Mouse (Mus musculus): ENCODE measurements around the gene Tmem63b. TPM values are rescaled to one million over a fixed set of nuclear protein-coding genes. Genes with fewer than 3 reads are reported as not detected.
"Not testable (repeated sequence)": the region's sequence is repeated elsewhere in the genome, so short reads cannot be mapped to it uniquely, and the experiment has no call there.

Tmem63b gene
- polyA plus RNA-seq, 1 experiment from 2014 or later, result 34.2 TPM

DNA sequence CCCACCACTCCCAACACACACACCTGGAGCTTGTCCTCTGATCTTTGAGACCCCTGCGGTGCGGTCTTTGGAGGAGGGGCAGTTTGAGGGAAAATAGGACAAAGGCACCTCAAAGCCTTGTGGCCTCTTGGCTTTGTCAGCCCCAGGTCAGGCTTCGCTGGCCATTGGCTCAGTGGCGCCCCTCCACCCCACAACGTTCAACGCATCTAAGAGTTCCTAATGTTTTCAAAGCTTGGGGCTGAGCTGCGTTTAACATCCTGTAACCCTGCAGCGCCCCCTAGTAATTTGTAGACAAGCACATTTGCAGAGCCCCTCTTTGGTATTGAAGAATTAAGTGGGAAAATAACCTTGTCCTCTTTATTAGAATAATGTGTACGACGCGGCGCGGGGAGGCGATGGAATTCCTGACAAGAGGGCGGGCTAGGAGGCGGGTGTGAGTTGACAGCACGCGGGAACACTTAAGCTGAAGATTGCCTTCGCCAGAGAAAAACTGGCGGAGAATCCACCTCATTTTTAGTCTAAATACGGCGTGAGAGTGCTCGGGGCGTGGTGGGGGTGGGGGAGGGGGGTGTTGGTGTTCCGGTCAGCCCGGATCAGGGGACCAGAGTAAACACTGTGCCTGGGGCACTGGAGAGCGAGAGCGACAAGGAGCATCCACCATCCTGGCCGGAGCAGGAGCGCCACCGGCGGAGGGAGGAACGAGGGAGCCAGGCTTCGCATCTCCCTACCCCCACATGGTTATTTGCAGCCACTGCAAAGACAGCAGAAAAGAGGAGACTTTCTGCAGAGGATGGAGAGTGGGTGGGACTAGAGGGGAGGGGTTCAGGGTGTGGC is 56.6 kb downstream of the Tmem63b start:
- H3K27ac ChIP-seq, result peak overlapping the region; percentile 66
- ATAC-seq, result peak; percentile 62
- peak overlapping the region; percentile 38 for H3K4me3 ChIP-seq (replicated peaks)
- no peaks in the 10 kb centered on the region for H3K27me3 ChIP-seq (replicated peaks)
- H3K36me3 ChIP-seq, result no peaks in the 10 kb centered on the region
- no peaks in the 10 kb centered on the region for H3K9me3 ChIP-seq
- H3K4me1 ChIP-seq (replicated peaks), result peaks cover 32% of the 10 kb centered on the region
- H3K9ac ChIP-seq, result peak overlapping the region; percentile 46
- H3K4me2 ChIP-seq (replicated peaks), result peak overlapping the region; percentile 86
- WGBS, result 3% methylated on average over 33 of the region's 34 CpGs

- H3K27me3 ChIP-seq (replicated peaks), result no peaks in the 10 kb centered on the region
- H3K4me3 ChIP-seq (replicated peaks), result peak overlapping the region; percentile 38; the same call in 1 of the 2 replicates
- 44% methylated on average over 13 of the region's 13 CpGs for WGBS
- peak; percentile 34 for ATAC-seq
- H3K36me3 ChIP-seq, result no peaks in the 10 kb centered on the region
- no peak overlapping the region for H3K9ac ChIP-seq
- H3K4me2 ChIP-seq (replicated peaks), result peak overlapping the region; percentile 86
- H3K27ac ChIP-seq, result peak overlapping the region; percentile 66
- H3K4me1 ChIP-seq (replicated peaks), result peaks cover 32% of the 10 kb centered on the region
- no peaks in the 10 kb centered on the region for H3K9me3 ChIP-seq
These were observed 57.5 kb downstream of the Tmem63b start for GRCm38 (mm10) chr17:45628885-45629855.

DNA sequence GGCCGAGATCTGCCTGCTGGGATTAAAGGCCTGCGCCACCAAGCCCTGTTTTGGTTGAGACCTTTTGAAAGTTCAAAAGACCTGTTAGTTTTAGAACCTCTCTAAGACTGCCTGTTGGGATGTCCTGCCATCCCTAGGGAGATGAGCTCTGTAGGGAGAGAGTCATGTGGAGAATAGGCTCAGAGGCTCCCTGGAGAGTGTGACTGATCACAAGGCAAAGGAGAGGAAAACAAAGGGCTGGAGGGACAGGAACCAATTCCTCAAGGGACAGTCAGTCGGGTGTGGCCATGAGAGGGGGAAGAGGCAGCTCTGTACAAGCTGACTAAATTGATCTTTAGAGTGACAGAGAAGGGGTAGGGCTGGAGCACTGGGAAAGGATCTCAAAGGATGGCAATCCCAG is 58.5 kb downstream of the Tmem63b start:
- Histone ChIP-seq H3K27ac (no peak overlapping the region), H3K36me3 (no peaks in the 10 kb centered on the region), H3K9me3 (no peaks in the 10 kb centered on the region), H3K4me3 (replicated peaks) (no peak overlapping the region), H3K4me2 (replicated peaks) (no peak overlapping the region), H3K9ac (no peak overlapping the region), H3K27me3 (replicated peaks) (no peaks in the 10 kb centered on the region), H3K4me1 (replicated peaks) (peaks cover 32% of the 10 kb centered on the region)
- no peak for ATAC-seq
- 46% methylated on average over 3 of the region's 3 CpGs for WGBS

- Histone ChIP-seq H3K27ac (0 out of 2 replicates have a peak overlapping the region, but pooled peaks have one; percentile 37), H3K9me3 (no peaks in the 10 kb centered on the region), H3K36me3 (no peaks in the 10 kb centered on the region), H3K4me1 (replicated peaks) (peaks cover 32% of the 10 kb centered on the region), H3K27me3 (replicated peaks) (no peaks in the 10 kb centered on the region), H3K4me3 (replicated peaks) (no peak overlapping the region), H3K9ac (no peak overlapping the region), H3K4me2 (replicated peaks) (peak overlapping the region; percentile 48)
- WGBS, result 28% methylated on average over 15 of the region's 15 CpGs
- ATAC-seq, result peak; percentile 42; the same call in 1 of the 2 replicates
These were observed 60.0 kb downstream of the Tmem63b start for GRCm38 (mm10) chr17:45626577-45627134.

DNA sequence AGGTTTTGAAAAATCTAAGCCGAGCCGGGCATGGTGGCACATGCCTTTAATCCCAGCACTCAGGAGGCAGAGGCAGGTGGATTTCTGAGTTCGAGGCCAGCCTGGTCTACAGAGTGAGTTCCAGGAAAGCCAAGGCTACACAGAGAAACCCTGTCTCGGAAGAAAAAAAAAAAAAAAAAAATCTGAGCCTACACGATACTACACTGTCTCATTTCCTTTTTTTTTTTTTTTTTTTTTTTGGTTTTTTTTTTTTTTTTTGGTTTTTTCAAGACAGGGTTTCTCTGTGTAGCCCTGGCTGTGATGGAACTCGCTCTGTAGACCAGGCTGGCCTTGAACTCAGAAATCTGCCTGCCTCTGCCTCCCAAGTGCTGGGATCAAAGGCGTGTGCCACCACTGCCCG is 63.3 kb downstream of the Tmem63b start:
- not testable (repeated sequence) for H3K9me3 ChIP-seq
- WGBS, result 91% methylated on average over 8 of the region's 8 CpGs

GRCm38 (mm10) chr17:45619386-45620256 is 67.1 kb downstream of the Tmem63b start:
- 18% methylated on average over 20 of the region's 20 CpGs for WGBS
- no peaks in the 10 kb centered on the region for H3K36me3 ChIP-seq
- peak overlapping the region; percentile 24 for H3K4me3 ChIP-seq (replicated peaks)
- peak; percentile 71 for ATAC-seq
- peaks cover 13% of the 10 kb centered on the region; the same call in 1 of the 2 replicates for H3K4me1 ChIP-seq (replicated peaks)
- H3K27ac ChIP-seq, result peak overlapping the region; percentile 87
- no peaks in the 10 kb centered on the region for H3K9me3 ChIP-seq
- H3K9ac ChIP-seq, result peak overlapping the region; percentile 31
- no peaks in the 10 kb centered on the region for H3K27me3 ChIP-seq (replicated peaks)
- peak overlapping the region; percentile 57 for H3K4me2 ChIP-seq (replicated peaks)

More for the DNA sequence above, 63.3 kb downstream of the Tmem63b start:
- not testable (repeated sequence) for H3K27me3 ChIP-seq (replicated peaks); H3K9ac ChIP-seq; H3K27ac ChIP-seq; H3K4me2 ChIP-seq (replicated peaks); H3K36me3 ChIP-seq; H3K4me3 ChIP-seq (replicated peaks); ATAC-seq
- H3K4me1 ChIP-seq (replicated peaks), result peaks cover 26% of the 10 kb centered on the region

DNA sequence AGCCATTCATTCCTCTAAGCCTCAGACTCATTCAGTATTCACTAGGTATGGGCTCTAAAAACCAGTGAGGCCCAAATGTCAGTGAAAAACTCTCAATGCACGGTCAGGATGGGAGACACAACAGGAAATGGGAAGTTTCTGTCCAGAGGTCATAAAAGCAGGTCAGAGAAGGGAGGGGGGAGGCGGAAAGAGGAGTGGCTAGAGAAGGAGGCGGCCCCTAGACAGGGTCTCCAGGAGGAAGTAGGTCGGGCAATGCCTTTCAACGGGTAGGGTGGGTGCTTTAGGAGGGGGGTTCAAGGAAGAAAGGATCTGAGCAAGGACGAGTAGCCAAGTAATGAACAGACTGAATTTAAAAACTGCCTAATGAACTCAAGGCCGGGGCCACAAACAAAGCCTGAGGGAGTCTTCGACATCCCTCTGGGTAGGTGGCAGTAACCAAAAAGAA is 67.7 kb downstream of the Tmem63b start:
- WGBS, result 19% methylated on average over 8 of the region's 8 CpGs
- Histone ChIP-seq H3K27ac (peak overlapping the region; percentile 87), H3K9ac (peak overlapping the region; percentile 31; the same call in 1 of the 2 replicates), H3K4me1 (replicated peaks) (peaks cover 13% of the 10 kb centered on the region; the same call in 1 of the 2 replicates), H3K9me3 (no peaks in the 10 kb centered on the region), H3K4me3 (replicated peaks) (peak overlapping the region; percentile 24), H3K27me3 (replicated peaks) (no peaks in the 10 kb centered on the region), H3K4me2 (replicated peaks) (peak overlapping the region; percentile 57), H3K36me3 (no peaks in the 10 kb centered on the region)
- ATAC-seq, result peak; percentile 82

DNA sequence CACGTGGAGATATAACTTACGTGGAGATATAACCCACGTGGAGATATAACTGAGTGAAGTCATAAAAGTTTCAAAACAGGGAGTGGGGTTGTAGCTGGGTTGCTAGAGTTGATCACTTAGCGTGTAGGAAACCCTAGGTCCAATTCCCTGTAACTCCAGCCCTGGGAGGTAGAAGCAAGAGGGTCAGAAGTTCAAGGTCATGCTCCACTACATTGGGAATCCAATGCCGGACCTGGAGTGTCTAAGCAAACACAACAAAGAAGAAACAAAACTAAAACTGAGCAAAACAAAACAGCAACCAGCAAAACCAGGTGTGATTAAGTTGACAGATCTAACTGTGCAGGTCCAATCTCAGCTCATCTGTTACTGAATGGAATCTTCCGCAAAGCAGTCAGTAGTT is 69.0 kb downstream of the Tmem63b start:
- Histone ChIP-seq H3K27me3 (replicated peaks) (no peaks in the 10 kb centered on the region), H3K27ac (no peak overlapping the region), H3K36me3 (no peaks in the 10 kb centered on the region), H3K4me1 (replicated peaks) (peaks cover 13% of the 10 kb centered on the region; the same call in 1 of the 2 replicates), H3K9ac (no peak overlapping the region), H3K4me2 (replicated peaks) (no peak overlapping the region), H3K4me3 (replicated peaks) (no peak overlapping the region), H3K9me3 (no peaks in the 10 kb centered on the region)
- no peak for ATAC-seq
- 74% methylated on average over 6 of the region's 6 CpGs for WGBS

GRCm38 (mm10) chr17:45616679-45617078 is 70.0 kb downstream of the Tmem63b start:
- H3K4me1 ChIP-seq (replicated peaks), result peaks cover 13% of the 10 kb centered on the region; the same call in 1 of the 2 replicates
- no peak overlapping the region for H3K27ac ChIP-seq
- no peak overlapping the region for H3K4me3 ChIP-seq (replicated peaks)
- WGBS, result 82% methylated on average over 3 of the region's 3 CpGs
- no peaks in the 10 kb centered on the region for H3K9me3 ChIP-seq
- ATAC-seq, result no peak
- no peaks in the 10 kb centered on the region for H3K36me3 ChIP-seq
- H3K9ac ChIP-seq, result no peak overlapping the region
- H3K4me2 ChIP-seq (replicated peaks), result no peak overlapping the region
- H3K27me3 ChIP-seq (replicated peaks), result no peaks in the 10 kb centered on the region

DNA sequence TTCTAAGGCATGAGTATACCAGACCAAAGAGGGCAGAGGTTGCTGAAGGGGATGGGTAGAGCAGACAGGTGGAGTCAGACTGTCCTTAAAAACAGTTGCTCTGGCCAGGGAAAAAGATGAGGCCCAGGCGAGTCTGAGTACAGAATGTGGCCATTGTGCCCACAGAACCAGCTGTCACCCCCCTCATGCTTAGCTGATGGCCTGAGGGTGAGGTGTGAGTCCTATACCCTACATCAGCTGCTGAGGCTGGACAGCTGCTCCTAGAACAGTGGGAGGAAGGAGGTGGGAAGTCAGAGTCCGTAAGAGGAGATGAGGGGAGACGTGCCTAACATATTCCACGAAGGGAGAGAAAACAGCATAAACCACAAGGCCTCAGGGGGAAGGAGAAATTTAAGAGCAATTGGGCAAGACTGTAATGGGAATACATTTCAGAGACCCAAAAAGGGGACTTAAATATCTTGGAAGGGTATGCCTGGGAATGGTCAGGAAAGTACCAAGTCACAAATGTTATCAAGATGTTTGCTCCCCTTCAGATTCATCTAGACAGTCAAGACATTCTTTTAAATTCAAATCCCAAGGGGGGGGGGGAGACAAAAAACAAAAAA is 70.6 kb downstream of the Tmem63b start:
- no peak overlapping the region for H3K9ac ChIP-seq
- no peak overlapping the region for H3K27ac ChIP-seq
- H3K4me2 ChIP-seq (replicated peaks), result no peak overlapping the region
- no peak overlapping the region for H3K4me3 ChIP-seq (replicated peaks)
- 65% methylated on average over 4 of the region's 4 CpGs for WGBS
- H3K36me3 ChIP-seq, result no peaks in the 10 kb centered on the region
- ATAC-seq, result no peak
- H3K4me1 ChIP-seq (replicated peaks), result peaks cover 13% of the 10 kb centered on the region; the same call in 1 of the 2 replicates
- no peaks in the 10 kb centered on the region for H3K9me3 ChIP-seq
- H3K27me3 ChIP-seq (replicated peaks), result no peaks in the 10 kb centered on the region

- ATAC-seq, result no peak
- Histone ChIP-seq H3K27ac (no peak overlapping the region), H3K4me3 (replicated peaks) (no peak overlapping the region), H3K36me3 (no peaks in the 10 kb centered on the region), H3K9ac (no peak overlapping the region), H3K9me3 (no peaks in the 10 kb centered on the region), H3K4me1 (replicated peaks) (0 out of 2 replicates have a peak, but pooled peaks cover 6% of the 10 kb centered on the region), H3K27me3 (replicated peaks) (no peaks in the 10 kb centered on the region), H3K4me2 (replicated peaks) (no peak overlapping the region)
- WGBS, result 73% methylated on average over 7 of the region's 7 CpGs
These were observed 73.8 kb downstream of the Tmem63b start for GRCm38 (mm10) chr17:45612921-45613320.

All from intestine, embryonic 15.5 days (tissue).